Mouse (Mus musculus) 3T3-L1 (cell line): Measurements from ENCODE around the gene Gm21828.
"Not testable (repeated sequence)": the region's sequence is repeated elsewhere in the genome, so short reads cannot be mapped to it uniquely, and the experiment has no call there.

Experiments
- DNase-seq: peaks from one replicate; pipeline ENCODE4 v3.0.0-alpha.2; 2015; ENCODE audit warnings: low read depth, low spot score

Gene Gm21828

GRCm38 (mm10) chrY:13223828-13224227 lies at the start of gene Gm21828:
Gm21828 (minus strand) TSS chrY:13223928.
- DNase-seq, result not testable (repeated sequence)

- not testable (repeated sequence) for DNase-seq
These were observed 28.4 kb upstream of the Gm21828 start, which contains the start of the genes Gm21440 and Gm21454 for GRCm38 (mm10) chrY:13252091-13252490. Gm21440 (plus strand) TSS chrY:13252391. Gm21454 (plus strand) TSS chrY:13252442.
